Mouse (Mus musculus) liver, embryonic 14.5 days (tissue): ENCODE data around the gene Cacnb4. TPM values are rescaled to one million over a fixed set of nuclear protein-coding genes. Genes with fewer than 3 reads are reported as not detected.

Experiments used
- ATAC-seq: fragments of 200-750 bp; cut with Nextera tagmentation; 2 replicates; pipeline ENCODE4 v1.8.0; 2017; ENCODE audit warnings: moderate number of reproducible peaks, mild to moderate bottlenecking, moderate library complexity; ENCODE audit not compliant: insufficient read depth
- DNase-seq, 3 experiments: peaks; one replicate each; pipeline ENCODE4 v3.0.0-alpha.2; 2012 to 2013; ENCODE audit warnings: low read depth in 3 of 3, low spot score in 3 of 3
- H3K27ac ChIP-seq: fragments of 300-500 bp; sonication (generic); 2 replicates; pipeline ENCODE4 v1.5.1; 2014; ENCODE audit warnings: moderate library complexity, mild to moderate bottlenecking, control low read depth, inconsistent platforms
- H3K27me3 ChIP-seq: fragments of 300-500 bp; sonication (generic); 2 replicates; pipeline ENCODE4 v1.6.1; 2014; ENCODE audit warnings: mild to moderate bottlenecking, low read length, moderate library complexity; ENCODE audit not compliant: control insufficient read depth, insufficient read depth
- H3K36me3 ChIP-seq: fragments of 300-500 bp; sonication (generic); replicated peaks from 2 replicates; pipeline ENCODE4 v1.6.1; 2014; ENCODE audit warnings: low read depth; ENCODE audit not compliant: control insufficient read depth, insufficient read depth
- H3K4me1 ChIP-seq, 2 experiments: fragments of 200-500 bp in 1 of 2; fragments of 300-500 bp in 1 of 2; sonication (generic) in 1 of 2; replicated peaks; 2 replicates each; pipeline ENCODE4 v1.6.1; 2012 to 2014; ENCODE audit warnings: antibody characterized with exemption in 1 of 2, inconsistent platforms in 1 of 2, low read length in 1 of 2; ENCODE audit not compliant: control insufficient read depth in 2 of 2, insufficient read depth in 2 of 2
- H3K4me2 ChIP-seq: fragments of 300-500 bp; sonication (generic); 2 replicates; pipeline ENCODE4 v1.6.1; 2014; ENCODE audit warnings: low read depth, mild to moderate bottlenecking, control low read depth, moderate library complexity
- H3K4me3 ChIP-seq, 2 experiments: fragments of 200-500 bp in 1 of 2; fragments of 300-500 bp in 1 of 2; sonication (generic) in 1 of 2; 2 replicates each; pipeline ENCODE4 v1.5.1; 2012 to 2014; ENCODE audit warnings: low read depth in 2 of 2, low read length in 2 of 2, mild to moderate bottlenecking in 2 of 2, control low read depth in 1 of 2, inconsistent platforms in 1 of 2, moderate library complexity in 1 of 2; ENCODE audit not compliant: insufficient read depth in 1 of 2
- H3K9ac ChIP-seq: fragments of 300-500 bp; sonication (generic); replicated peaks from 2 replicates; pipeline ENCODE4 v1.6.1; 2014; ENCODE audit warnings: mild to moderate bottlenecking, control low read depth, moderate library complexity
- H3K9me3 ChIP-seq: fragments of 300-500 bp; sonication (generic); 2 replicates; pipeline ENCODE4 v1.6.1; 2016; ENCODE audit warnings: low read length, mixed read lengths; ENCODE audit not compliant: control insufficient read depth
- CTCF ChIP-seq: IDR thresholded peaks from 2 replicates; pipeline ENCODE4 v1.5.1; 2016; ENCODE audit warnings: antibody characterized with exemption, low read depth, control low read depth
- EP300 ChIP-seq: IDR thresholded peaks from 2 replicates; pipeline ENCODE4 v1.6.1; 2016; ENCODE audit warnings: antibody characterized with exemption, low read depth
- WGBS: fragments of 180-500 bp; shearing (Covaris S2); extraction: QIAGEN DNeasy Blood & Tissue Kit; methylation state at CpG from one replicate; pipeline ENCODE4 v1.1.7; 2014; ENCODE audit not compliant: insufficient replicate concordance; 5-methylcytosine and 5-hydroxymethylcytosine counted together
- polyA plus RNA-seq, 2 experiments: library from polyadenylated mRNA; depleted of rRNA in 1 of 2; stranded (reverse) in 1 of 2; unstranded in 1 of 2; fragments of >200 nt; fragmentation: Nextera tagmentation in 1 of 2; extraction: Ambion mirVana in 1 of 2; gene quantifications; 2 replicates each; pipeline versions ENCODE4 v1.2.1 to v1.2.3; 2012 to 2014

The Cacnb4 gene
- polyA plus RNA-seq, 2 experiments: 0.06 to 0.19 TPM

- WGBS: 18% methylated on average over 5 of the region's 5 CpGs
Observed at GRCm38 (mm10) chr2:52483496-52483895, 193.1 kb downstream of the Cacnb4 start.

DNA sequence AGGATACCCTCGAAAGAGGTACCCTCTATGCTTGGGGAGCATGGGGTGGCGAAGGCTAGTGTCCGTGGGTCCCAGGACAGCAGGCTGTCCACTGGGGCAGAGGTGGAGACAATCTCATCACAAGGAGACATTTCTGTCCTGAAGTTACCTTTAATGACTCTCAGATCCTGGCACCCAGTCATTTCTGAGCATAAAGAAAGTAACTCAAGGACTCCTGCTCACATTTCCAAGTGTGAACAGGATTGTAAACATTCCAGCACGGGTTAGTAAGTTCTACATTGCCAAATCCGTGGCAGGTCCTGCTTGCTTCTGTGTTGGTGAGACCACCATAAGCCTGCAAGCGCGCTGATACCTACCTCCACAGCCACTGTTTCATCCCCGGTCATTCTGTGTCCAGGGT is 196.2 kb downstream of the Cacnb4 start:
- Histone ChIP-seq H3K4me3 (no peak overlapping the region), H3K4me1 (peaks cover 0 to 6% of the 10 kb centered on the region in 2 experiments; a peak in 2 of 4 replicates), H3K4me2 (no peak overlapping the region), H3K27me3 (no peaks in the 10 kb centered on the region), H3K27ac (no peak overlapping the region), H3K9ac (no peak overlapping the region), H3K9me3 (no peaks in the 10 kb centered on the region), H3K36me3 (no peaks in the 10 kb centered on the region)
- TF ChIP-seq EP300 (no peak), CTCF (no peak)
- ATAC-seq (no peak), DNase-seq (no peak)
- 76% methylated on average over 8 of the region's 8 CpGs for WGBS

More at GRCm38 (mm10) chr2:52483496-52483895, 193.1 kb downstream of the Cacnb4 start:
- H3K9ac ChIP-seq: no peak overlapping the region
- H3K4me3 ChIP-seq: no peak overlapping the region
- DNase-seq (no peak), ATAC-seq (no peak)
- no peaks in the 10 kb centered on the region for H3K27me3 ChIP-seq
- H3K4me1 ChIP-seq: no peaks in the 10 kb centered on the region
- no peak for TF ChIP-seq CTCF
- TF ChIP-seq EP300: no peak
- H3K27ac ChIP-seq: no peak overlapping the region
- no peak overlapping the region for H3K4me2 ChIP-seq
- no peaks in the 10 kb centered on the region for H3K36me3 ChIP-seq
- H3K9me3 ChIP-seq: no peaks in the 10 kb centered on the region

DNA sequence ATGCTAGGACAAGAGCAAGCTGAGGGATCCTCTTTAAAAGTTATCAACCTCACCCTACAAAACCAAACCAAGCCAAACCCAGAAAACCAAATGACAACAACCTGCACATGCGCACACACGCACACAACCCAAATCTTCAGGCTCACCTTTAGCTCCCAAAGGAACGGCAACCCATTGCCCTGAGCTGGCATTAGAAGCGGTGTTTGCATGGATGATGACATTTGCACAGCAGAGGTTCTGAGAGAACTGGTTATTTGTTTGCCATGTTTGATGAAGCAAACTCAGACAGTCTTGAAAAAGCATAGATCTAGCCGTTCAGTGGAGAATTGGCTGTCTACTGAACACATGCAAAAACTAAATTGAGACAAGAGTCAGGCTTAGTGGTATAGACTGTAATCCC is 198.1 kb downstream of the Cacnb4 start:
- H3K27me3 ChIP-seq: no peaks in the 10 kb centered on the region
- no peaks in the 10 kb centered on the region for H3K36me3 ChIP-seq
- H3K9me3 ChIP-seq: no peaks in the 10 kb centered on the region
- H3K4me3 ChIP-seq: no peak overlapping the region
- peaks cover 0 to 6% of the 10 kb centered on the region in 2 experiments; a peak in 2 of 4 replicates for H3K4me1 ChIP-seq
- TF ChIP-seq CTCF (no peak), EP300 (no peak)
- ATAC-seq: no peak
- no peak overlapping the region for H3K27ac ChIP-seq
- WGBS: 81% methylated on average over 5 of the region's 5 CpGs
- H3K4me2 ChIP-seq: no peak overlapping the region
- H3K9ac ChIP-seq: no peak overlapping the region
- no peak for DNase-seq

DNA sequence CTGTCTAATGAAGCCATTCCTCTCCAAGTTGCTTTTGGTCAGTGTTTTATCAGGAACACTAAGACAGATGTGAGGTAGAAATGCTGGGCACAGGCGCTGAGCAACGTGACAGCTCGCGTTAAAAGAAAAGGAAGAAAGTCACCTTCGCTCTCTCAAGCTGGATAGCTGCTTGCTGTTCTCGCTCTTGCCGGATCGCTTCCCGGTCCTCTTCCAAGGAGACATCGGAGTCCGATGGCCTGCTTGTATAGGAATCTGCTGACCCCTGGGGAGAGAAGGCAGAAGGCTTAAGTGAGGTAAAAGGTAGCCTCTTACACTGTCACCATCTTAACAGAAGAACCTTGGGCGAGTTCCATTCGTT is 199.1 kb downstream of the Cacnb4 start:
- no peaks in the 10 kb centered on the region for H3K36me3 ChIP-seq

GRCm38 (mm10) chr2:52476801-52477549 is 199.7 kb downstream of the Cacnb4 start:
- ATAC-seq: no peak
- Histone ChIP-seq H3K9me3 (no peaks in the 10 kb centered on the region), H3K4me3 (no peak overlapping the region), H3K9ac (no peak overlapping the region), H3K4me2 (no peak overlapping the region), H3K27me3 (no peaks in the 10 kb centered on the region), H3K27ac (no peak overlapping the region), H3K36me3 (no peaks in the 10 kb centered on the region), H3K4me1 (peaks cover 0 to 6% of the 10 kb centered on the region in 2 experiments; a peak in 2 of 4 replicates)
- TF ChIP-seq EP300 (no peak), CTCF (no peak)
- 50% methylated on average over 13 of the region's 13 CpGs for WGBS
- no peak for DNase-seq

More for the DNA sequence above, 199.1 kb downstream of the Cacnb4 start:
- TF ChIP-seq CTCF: no peak
- no peak for TF ChIP-seq EP300
- no peak overlapping the region for H3K4me2 ChIP-seq
- WGBS: 84% methylated on average over 13 of the region's 13 CpGs
- no peaks in the 10 kb centered on the region for H3K27me3 ChIP-seq
- H3K4me1 ChIP-seq: peaks cover 0 to 6% of the 10 kb centered on the region in 2 experiments; a peak in 2 of 4 replicates
- no peak for DNase-seq
- H3K27ac ChIP-seq: no peak overlapping the region
- H3K9ac ChIP-seq: no peak overlapping the region
- no peak overlapping the region for H3K4me3 ChIP-seq
- ATAC-seq: no peak
- H3K9me3 ChIP-seq: no peaks in the 10 kb centered on the region
